8 mouse cellular contexts compared by ENCODE assay signal in genomic region chr13:108214485-108215107, GRCm38 (mm10). TPM values are rescaled to one million over a fixed set of nuclear protein-coding genes. Genes with fewer than 3 reads are reported as not detected.
DNase-seq lines count a peak whose midpoint lies in the region; ATAC-seq lines count a peak whose summit lies in the region.

No protein-coding gene starts in this region.

- ATAC-seq in embryonic facial prominence, embryonic 12.5 days (ENCODE audit: insufficient number of reproducible peaks, insufficient read depth, low FRiP score, low TSS enrichment), result peak; percentile 78
- ATAC-seq in megakaryocyte progenitor cell, adult 5-6 weeks (replicated peaks; ENCODE audit: poor library complexity), result peak; percentile 6; the same call in 1 of the 2 replicates

- H3K4me3 ChIP-seq in embryonic facial prominence, embryonic 12.5 days, result peak overlapping the region; percentile 77
- peak overlapping the region; percentile 83 for H3K4me3 ChIP-seq in limb, embryonic 10.5 days

- H3K9ac ChIP-seq in embryonic facial prominence, embryonic 12.5 days, result peak overlapping the region; percentile 52

- H3K27ac ChIP-seq in embryonic facial prominence, embryonic 12.5 days, result no peak overlapping the region
- H3K27ac ChIP-seq in limb, embryonic 10.5 days, result peak overlapping the region; percentile 77

- H3K4me2 ChIP-seq in embryonic facial prominence, embryonic 12.5 days (replicated peaks), result peak overlapping the region; percentile 100

- DNase-seq in heart, adult 11 months, result peak; percentile 88
- DNase-seq in heart, adult 9 months (ENCODE audit: low spot score in 2 of 2), result no peak
- DNase-seq in adrenal gland, postnatal 10 days, result peak; percentile 31
- peak; percentile 11 for DNase-seq in heart, postnatal 4 days
- DNase-seq in limb, embryonic 10.5 days (ENCODE audit: low spot score), result peak; percentile 68
- DNase-seq in splenic B cell, adult 2 months (ENCODE audit: low read depth, low spot score), result peak; percentile 18

- H3K27me3 ChIP-seq in embryonic facial prominence, embryonic 12.5 days, result peaks cover 53% of the 10 kb centered on the region
- peaks cover 80% of the 10 kb centered on the region for H3K27me3 ChIP-seq in limb, embryonic 10.5 days (ENCODE audit: low read depth, poor library complexity, severe bottlenecking)
- no peaks in the 10 kb centered on the region for H3K27me3 ChIP-seq in splenic B cell, adult 2 months (ENCODE audit: control insufficient read depth, insufficient read depth, low read length, poor library complexity, severe bottlenecking)

- H3K4me1 ChIP-seq in embryonic facial prominence, embryonic 12.5 days, result peaks cover 7% of the 10 kb centered on the region
- peaks cover 17% of the 10 kb centered on the region for H3K4me1 ChIP-seq in limb, embryonic 10.5 days

- H3K36me3 ChIP-seq in embryonic facial prominence, embryonic 12.5 days, result no peaks in the 10 kb centered on the region
- no peaks in the 10 kb centered on the region for H3K36me3 ChIP-seq in limb, embryonic 10.5 days
- no peaks in the 10 kb centered on the region for H3K36me3 ChIP-seq in splenic B cell, adult 2 months (ENCODE audit: control insufficient read depth, insufficient read depth, low read length, poor library complexity, severe bottlenecking)

- under 1% methylated on average over 34 of the region's 50 CpGs for WGBS in embryonic facial prominence, embryonic 12.5 days
- under 1% methylated on average over 46 of the region's 50 CpGs for WGBS in limb, embryonic 10.5 days

- H3K9me3 ChIP-seq in embryonic facial prominence, embryonic 12.5 days, result no peaks in the 10 kb centered on the region
- no peaks in the 10 kb centered on the region for H3K9me3 ChIP-seq in limb, embryonic 10.5 days (replicated peaks)

RNA-seq across cellular contexts. Expression of gene Elovl7, which starts 0.4 kb away (rescaled TPM):
- total RNA-seq in adrenal gland, postnatal 10 days (2021), result 1 to 10 TPM; 2.3 to 2.4 TPM
- polyA plus RNA-seq in embryonic facial prominence, embryonic 12.5 days (2016; fragmentation: Nextera tagmentation; extraction: Ambion mirVana), result 1.7 and 2.4 TPM in 2 replicates
- total RNA-seq in heart, postnatal 4 days (2021), result under 1 TPM; 0.64 to 0.90 TPM
- 0.90 and 0.95 TPM in 2 replicates for polyA plus RNA-seq in limb, embryonic 10.5 days (2016; fragmentation: Nextera tagmentation; extraction: Ambion mirVana)
- 4.6 and 5.3 TPM in 2 replicates for total RNA-seq in megakaryocyte progenitor cell, adult 5-6 weeks (2015)
- total RNA-seq in megakaryocyte progenitor cell, adult 5-6 weeks (2017), result 1.6 and 1.9 TPM in 2 replicates

RNA-seq across cellular contexts. Expression of gene Ercc8, which starts 56.1 kb away (rescaled TPM):
- total RNA-seq in adrenal gland, postnatal 10 days (2021), result 10 to 100 TPM; 11.5 to 13.3 TPM
- 20.8 and 24.2 TPM in 2 replicates for polyA plus RNA-seq in embryonic facial prominence, embryonic 12.5 days (2016; fragmentation: Nextera tagmentation; extraction: Ambion mirVana)
- total RNA-seq in heart, postnatal 4 days (2021), result 10 to 100 TPM; 15.5 to 18.3 TPM
- polyA plus RNA-seq in limb, embryonic 10.5 days (2016; fragmentation: Nextera tagmentation; extraction: Ambion mirVana), result 27.3 and 29.6 TPM in 2 replicates
- 14.4 and 19.1 TPM in 2 replicates for total RNA-seq in megakaryocyte progenitor cell, adult 5-6 weeks (2015)
- total RNA-seq in megakaryocyte progenitor cell, adult 5-6 weeks (2017), result 14.4 and 14.9 TPM in 2 replicates

RNA-seq across cellular contexts. Expression of gene Ndufaf2, which starts 56.2 kb away (rescaled TPM):
- total RNA-seq in adrenal gland, postnatal 10 days (2021), result 10 to 100 TPM; 30.4 to 37.3 TPM
- polyA plus RNA-seq in embryonic facial prominence, embryonic 12.5 days (2016; fragmentation: Nextera tagmentation; extraction: Ambion mirVana), result 92.1 and 94.0 TPM in 2 replicates
- total RNA-seq in heart, postnatal 4 days (2021), result 10 to 100 TPM; 23.4 to 23.9 TPM
- 89.8 and 111 TPM in 2 replicates for polyA plus RNA-seq in limb, embryonic 10.5 days (2016; fragmentation: Nextera tagmentation; extraction: Ambion mirVana)
- total RNA-seq in megakaryocyte progenitor cell, adult 5-6 weeks (2015), result 51.2 and 55.0 TPM in 2 replicates
- total RNA-seq in megakaryocyte progenitor cell, adult 5-6 weeks (2017), result 63.4 and 68.2 TPM in 2 replicates

Comparison
In these comparisons a context has a peak if more than half of its experiments do, and no peak if none do; other contexts are left out.
1. DNase-seq: peak in heart, adult 11 months (single experiment), adrenal gland, postnatal 10 days (single experiment), heart, postnatal 4 days (single experiment), limb, embryonic 10.5 days (single experiment) and splenic B cell, adult 2 months (single experiment); none in heart, adult 9 months (0 of 2).